Mouse (Mus musculus) brown adipose tissue, adult 24 weeks (tissue): ENCODE measurements around the gene Kcnk13. TPM values are rescaled to one million over a fixed set of nuclear protein-coding genes. Genes with fewer than 3 reads are reported as not detected.

ENCODE experiments used
- H3K27ac ChIP-seq: fragments of 200-500 bp; replicated peaks from 2 replicates; pipeline ENCODE4 v1.5.1; 2012; ENCODE audit warnings: low read depth, mild to moderate bottlenecking, low read length
- H3K4me1 ChIP-seq: fragments of 200-500 bp; 2 replicates; pipeline ENCODE4 v1.6.1; 2012; ENCODE audit warnings: low read length, mixed read lengths; ENCODE audit not compliant: control insufficient read depth, insufficient read depth, insufficient read length
- H3K4me3 ChIP-seq: fragments of 200-500 bp; 2 replicates; pipeline ENCODE4 v1.5.1; 2012; ENCODE audit warnings: low read depth, mild to moderate bottlenecking, low read length, moderate library complexity; ENCODE audit not compliant: insufficient read depth
- polyA plus RNA-seq: library from polyadenylated mRNA; stranded (reverse); fragments of >200 nt; gene quantifications from 2 replicates; pipeline ENCODE4 v1.2.4, GENCODE M21; 2012; ENCODE audit not compliant: missing spikeins, insufficient read depth, insufficient read length

Kcnk13 gene
- polyA plus RNA-seq, 1 experiment = 0.40 TPM

DNA sequence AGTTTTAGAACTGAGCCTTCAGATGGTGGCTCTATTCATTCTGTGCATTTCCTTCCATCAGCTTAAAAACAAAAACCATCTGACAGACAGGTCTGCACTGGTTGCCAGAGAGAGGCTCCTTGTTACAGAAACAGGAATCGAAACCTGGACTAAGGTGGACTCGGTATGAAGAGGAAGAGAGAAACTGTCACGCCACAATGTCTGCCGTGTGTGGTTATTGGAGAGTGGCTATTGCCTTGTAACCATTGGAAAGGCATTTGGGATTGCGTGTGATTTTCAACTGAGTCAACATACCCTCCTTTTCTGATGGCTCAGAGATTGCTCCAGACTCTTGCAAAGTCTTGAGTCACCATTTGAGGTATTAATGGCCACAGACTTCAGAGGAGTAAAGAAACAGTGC lies 22.5 kb downstream of the Kcnk13 start:
- Histone ChIP-seq H3K4me1 (no peaks in the 10 kb centered on the region), H3K27ac (no peak overlapping the region), H3K4me3 (no peak overlapping the region)

DNA sequence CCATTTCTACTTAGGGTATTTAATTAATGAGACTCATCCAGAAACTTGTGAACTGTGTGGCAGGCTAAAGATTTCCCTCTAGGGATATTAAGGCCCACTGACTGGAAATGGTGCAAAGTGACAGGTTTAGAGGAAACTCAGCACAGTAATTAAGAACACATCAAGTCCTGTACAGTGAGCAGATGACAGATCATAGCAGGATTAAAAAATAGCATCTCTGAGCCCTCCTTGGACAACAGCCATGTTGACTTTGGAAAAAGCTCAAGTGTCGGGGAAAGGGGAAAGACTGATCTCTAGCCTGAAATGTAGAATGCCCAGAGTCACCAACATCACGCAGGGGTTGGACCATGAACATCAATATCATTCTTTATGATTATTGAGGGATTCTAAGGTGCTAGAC lies 23.8 kb downstream of the Kcnk13 start:
- Histone ChIP-seq H3K27ac (no peak overlapping the region), H3K4me3 (no peak overlapping the region), H3K4me1 (no peaks in the 10 kb centered on the region)

DNA sequence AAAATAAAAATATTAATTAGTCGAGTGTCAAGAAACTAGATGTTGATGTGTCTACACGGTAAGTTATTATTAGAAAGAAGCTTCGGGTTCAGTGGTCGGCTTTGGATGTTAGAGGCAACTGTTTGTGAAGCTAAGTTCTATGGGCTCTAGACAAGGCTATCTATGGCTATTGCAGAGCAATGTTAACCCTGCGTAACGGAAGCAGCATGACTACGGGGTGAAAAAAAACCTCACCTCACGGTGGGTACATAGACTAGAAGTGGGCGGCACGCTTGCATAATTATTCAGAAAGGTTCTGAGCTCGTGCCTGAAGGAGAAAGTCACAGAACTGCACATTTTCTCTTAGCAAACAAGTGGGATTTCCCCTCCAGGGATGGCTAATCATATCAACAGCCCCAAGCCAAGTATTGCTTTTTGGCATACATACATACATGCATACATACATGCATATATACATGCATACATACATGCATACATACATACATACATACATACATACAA lies 28.1 kb downstream of the Kcnk13 start:
- no peak overlapping the region for H3K27ac ChIP-seq
- no peak overlapping the region for H3K4me3 ChIP-seq
- H3K4me1 ChIP-seq = no peaks in the 10 kb centered on the region; the same call in 1 of the 2 replicates

DNA sequence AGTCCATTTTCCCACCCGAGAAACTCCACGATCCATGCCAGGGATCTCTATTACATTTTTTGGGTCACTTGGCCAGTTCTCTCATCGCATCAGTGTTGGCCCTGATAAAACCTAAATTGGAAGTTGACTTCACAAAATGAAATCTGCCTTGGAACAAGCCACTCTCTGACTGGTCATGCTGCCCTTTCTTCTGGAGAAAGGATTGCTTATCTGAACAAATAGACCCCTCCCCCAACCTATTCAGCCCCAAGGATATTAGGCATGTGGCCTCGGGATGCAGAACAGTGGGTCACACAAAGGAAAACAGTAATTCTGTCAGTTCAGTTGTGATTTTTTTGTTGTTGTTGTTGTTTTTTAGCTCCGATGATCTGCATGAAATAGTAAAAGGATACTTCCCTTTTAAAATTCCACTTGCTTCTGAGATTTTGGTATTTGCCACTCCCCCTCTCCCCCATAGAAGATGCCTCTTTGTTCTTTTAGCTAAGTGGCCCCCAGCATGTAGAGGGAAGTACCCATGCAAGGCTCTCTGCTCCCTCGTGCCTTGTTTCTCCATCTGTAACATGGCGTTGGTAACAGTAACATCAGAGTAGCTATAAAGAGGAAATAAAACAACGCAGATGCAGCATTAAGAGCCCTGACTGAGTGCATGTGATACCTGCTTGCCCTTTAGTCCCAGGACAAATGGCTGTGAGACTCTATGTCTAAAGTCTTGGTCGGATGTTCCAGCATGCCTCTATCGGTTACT lies 29.0 kb downstream of the Kcnk13 start:
- Histone ChIP-seq H3K27ac (no peak overlapping the region), H3K4me3 (no peak overlapping the region), H3K4me1 (no peaks in the 10 kb centered on the region; the same call in 1 of the 2 replicates)

DNA sequence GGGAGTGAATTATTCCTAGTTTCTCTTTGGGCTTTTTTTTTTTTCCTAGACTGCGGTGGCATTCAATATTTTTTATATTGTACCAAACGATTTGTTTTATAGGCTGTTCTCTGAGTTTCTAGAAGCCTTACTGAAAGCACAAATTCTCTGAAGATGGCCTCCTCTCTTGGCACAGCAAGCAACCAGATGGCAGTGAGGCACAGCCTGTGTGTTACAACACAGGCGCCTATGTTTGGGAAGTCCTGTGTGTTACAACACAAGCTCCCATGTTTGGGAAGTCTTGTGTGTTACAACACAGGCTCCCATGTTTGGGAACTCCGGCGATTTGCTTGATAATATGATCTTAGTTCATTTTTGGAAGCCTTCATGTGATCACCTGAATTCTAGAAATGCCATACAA lies 31.7 kb downstream of the Kcnk13 start:
- no peak overlapping the region for H3K27ac ChIP-seq
- no peak overlapping the region for H3K4me3 ChIP-seq
- no peaks in the 10 kb centered on the region; the same call in 1 of the 2 replicates for H3K4me1 ChIP-seq

DNA sequence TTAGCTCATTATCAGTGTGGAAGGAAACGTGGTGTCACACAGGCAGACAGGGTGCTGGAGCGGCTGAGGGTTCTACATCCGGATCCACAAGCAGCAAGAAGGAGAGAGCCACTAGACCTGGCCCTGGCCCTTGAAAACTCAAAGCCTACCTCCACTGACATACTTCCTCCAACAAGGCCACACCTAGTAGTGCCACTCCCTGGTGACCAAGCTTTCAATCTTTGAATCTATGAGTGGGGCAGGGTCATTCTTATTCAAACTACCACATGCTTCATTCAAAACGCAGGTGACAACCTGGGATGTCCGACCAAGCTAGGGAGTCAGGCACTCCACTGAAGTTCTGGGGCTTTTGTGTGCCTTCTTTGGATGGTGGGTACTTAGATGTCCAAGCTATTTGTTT lies 35.4 kb downstream of the Kcnk13 start:
- no peak overlapping the region for H3K4me3 ChIP-seq
- no peak overlapping the region for H3K27ac ChIP-seq
- H3K4me1 ChIP-seq = no peaks in the 10 kb centered on the region; the same call in 1 of the 2 replicates

DNA sequence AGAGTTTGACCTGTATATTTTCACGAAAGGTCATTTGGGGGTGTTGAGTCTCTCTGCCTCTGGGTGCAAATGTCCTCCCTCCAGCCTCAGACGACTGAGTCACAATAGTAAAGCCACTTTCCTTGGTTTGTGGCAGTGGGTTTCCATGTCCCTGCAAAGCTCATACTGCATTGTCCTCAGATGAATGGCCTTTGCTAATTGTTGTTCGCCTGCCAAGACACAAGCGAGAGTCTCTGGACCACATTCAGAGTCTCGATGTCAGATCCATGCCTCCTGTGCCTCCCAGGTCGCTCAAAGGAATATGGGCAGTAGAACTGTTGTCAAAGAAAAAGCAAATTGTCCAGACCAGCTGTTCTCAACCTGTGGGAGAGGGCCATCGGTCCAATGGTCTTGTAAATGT lies 36.1 kb downstream of the Kcnk13 start:
- Histone ChIP-seq H3K4me3 (no peak overlapping the region), H3K4me1 (no peaks in the 10 kb centered on the region; the same call in 1 of the 2 replicates), H3K27ac (no peak overlapping the region)

DNA sequence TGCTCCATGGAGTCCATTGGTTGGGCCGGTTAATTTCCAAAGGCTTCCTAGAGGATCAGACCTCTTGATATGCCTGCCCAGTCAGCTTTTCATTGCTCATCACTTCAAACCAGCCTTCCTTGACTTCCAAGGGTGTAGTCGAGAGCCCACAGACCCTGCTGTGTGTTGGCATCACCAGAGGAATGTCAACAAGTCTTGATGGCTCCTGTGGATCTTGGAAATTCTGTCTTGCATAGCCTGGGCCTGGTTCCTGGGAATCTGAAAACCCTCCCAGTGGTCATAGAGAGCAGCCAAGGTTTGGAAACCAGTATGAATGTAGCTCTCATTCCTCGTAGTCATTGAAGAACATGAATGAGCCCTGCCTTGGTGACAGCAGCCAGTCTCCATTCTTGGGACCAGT lies 36.9 kb downstream of the Kcnk13 start:
- H3K4me1 ChIP-seq = no peaks in the 10 kb centered on the region; the same call in 1 of the 2 replicates
- no peak overlapping the region for H3K4me3 ChIP-seq
- no peak overlapping the region for H3K27ac ChIP-seq

DNA sequence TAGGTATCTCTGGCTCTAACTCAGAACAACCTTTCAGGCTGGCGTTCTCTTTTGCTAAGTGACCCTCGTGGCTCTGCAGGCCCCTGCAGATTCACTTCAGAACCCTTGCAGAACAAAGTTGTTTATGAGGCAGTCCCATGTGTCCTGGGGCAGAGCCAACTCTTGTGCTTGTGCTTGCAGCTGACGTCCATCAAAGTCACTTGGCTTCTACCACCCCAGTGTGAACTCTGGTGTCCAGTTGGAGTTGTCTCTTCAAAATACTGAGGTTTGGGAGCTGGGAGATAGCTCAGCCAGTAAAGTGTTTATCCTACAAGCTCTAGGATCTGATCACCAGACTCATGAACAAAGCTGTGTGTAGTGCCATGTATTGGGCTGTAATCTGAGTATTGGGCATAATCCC lies 37.6 kb downstream of the Kcnk13 start:
- H3K27ac ChIP-seq = no peak overlapping the region
- H3K4me3 ChIP-seq = no peak overlapping the region
- no peaks in the 10 kb centered on the region for H3K4me1 ChIP-seq

DNA sequence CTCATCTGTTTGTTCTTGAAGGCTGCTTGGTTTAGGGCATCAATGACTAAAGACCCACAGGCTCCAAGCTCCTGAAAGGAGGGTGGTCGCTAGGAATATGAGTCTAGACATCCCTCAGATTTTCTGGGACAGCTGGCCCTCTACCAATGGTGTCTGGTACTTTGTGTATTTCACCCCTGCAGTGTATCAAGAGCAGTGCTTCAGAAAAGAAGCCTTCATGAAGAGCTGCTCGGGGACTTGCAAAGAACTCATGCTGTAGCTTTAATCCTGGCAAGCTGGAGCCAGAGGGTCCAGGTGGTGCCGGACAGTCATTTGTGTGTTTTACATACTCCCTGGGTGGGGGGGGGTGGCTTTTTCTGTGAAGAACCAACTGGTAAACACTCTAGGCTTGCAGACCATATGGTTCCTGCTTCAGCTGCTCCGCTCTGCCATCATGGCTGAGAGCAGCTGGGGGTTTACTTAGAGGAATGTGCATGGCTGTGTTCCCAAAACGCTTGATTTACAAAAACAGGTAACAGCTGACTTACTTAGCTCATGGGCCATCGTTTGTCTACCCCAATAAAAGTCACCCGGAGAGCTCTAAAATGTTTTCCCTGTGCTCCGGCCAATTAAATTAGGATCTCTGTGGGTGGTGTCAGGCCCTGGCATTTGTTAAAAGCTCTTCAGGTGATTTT lies 38.8 kb downstream of the Kcnk13 start:
- no peaks in the 10 kb centered on the region for H3K4me1 ChIP-seq
- no peak overlapping the region for H3K4me3 ChIP-seq
- no peak overlapping the region for H3K27ac ChIP-seq

DNA sequence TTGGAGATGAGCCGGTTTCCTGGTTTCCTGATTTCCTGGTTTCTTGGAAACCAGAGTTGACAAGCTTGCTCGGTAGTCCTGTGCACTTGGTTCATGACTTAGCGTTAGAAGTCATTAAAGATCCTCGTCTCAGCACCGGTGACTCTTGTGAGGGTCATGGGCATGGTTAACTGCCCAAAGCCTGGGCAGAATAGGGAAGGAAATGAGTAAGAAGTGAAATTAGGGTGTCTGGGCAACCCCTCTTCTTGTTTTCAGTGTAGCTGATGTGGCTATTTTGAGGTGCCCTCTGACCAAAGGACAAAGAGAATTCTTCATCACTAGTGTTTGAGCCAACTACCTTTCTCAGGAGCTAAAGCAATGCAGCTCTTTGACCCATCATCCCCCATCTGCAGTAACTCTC lies 41.0 kb downstream of the Kcnk13 start:
- H3K27ac ChIP-seq = no peak overlapping the region; the same call in 1 of the 2 replicates
- H3K4me3 ChIP-seq = no peak overlapping the region
- no peaks in the 10 kb centered on the region for H3K4me1 ChIP-seq

DNA sequence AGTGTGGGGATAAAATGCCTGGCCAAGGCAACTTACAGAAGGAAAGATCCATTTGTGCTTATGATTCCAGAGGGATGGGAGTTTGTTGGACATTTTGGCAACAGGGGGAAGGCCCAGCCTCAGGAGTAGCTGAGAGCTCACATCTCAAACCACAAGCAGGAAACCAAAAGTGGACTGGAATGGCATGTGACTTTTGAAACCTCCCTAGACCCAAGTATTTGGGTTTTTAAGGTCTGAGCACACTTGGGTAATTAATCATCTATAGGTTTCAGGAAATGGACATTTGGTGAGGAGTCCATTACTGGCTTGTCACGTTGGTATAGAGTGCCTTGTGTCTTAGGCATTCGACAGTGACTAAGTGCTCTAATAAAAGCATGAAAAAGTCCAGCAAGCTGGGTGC lies 42.4 kb downstream of the Kcnk13 start:
- no peak overlapping the region for H3K27ac ChIP-seq
- H3K4me3 ChIP-seq = no peak overlapping the region
- H3K4me1 ChIP-seq = no peaks in the 10 kb centered on the region

DNA sequence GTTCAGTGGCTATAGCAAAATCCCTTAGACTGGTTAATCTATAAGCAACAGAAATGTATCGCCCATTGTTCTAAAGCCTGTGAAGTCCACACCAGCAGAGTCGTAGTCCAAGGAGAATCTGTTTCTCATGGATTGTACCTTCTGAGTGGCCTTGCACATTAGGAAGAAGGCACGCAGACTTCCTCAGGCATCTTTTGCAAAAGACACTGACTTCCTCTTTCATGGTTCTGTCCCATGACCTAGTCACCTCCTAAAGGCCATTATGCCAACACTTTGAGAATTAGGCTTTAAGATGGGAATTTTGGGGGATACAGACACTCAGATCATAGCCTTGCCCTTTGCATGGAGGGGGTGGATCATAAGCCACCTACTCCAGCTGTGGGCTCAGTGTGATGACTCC lies 48.5 kb downstream of the Kcnk13 start:
- Histone ChIP-seq H3K27ac (no peak overlapping the region), H3K4me1 (no peaks in the 10 kb centered on the region), H3K4me3 (no peak overlapping the region)

DNA sequence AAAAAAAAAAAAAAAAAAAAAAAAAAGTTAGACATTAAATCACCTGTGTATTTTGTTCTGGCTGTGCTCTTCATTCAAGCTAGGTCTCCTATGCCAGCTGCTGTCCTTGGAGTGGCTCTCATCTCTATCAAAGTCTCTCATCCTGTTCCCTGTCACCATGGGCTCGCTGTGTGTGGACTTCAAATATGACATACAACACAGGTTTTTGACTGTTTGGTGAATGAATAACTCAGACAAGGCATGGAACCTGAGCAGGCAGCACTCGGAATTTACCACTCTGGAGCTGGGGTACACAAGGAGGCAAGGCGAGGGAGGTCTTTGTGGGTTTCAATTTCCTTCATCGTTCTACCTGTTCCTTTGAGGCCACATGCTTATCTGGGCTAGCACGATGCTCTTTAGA lies 50.8 kb downstream of the Kcnk13 start:
- no peak overlapping the region for H3K27ac ChIP-seq
- H3K4me1 ChIP-seq = no peaks in the 10 kb centered on the region
- H3K4me3 ChIP-seq = no peak overlapping the region

DNA sequence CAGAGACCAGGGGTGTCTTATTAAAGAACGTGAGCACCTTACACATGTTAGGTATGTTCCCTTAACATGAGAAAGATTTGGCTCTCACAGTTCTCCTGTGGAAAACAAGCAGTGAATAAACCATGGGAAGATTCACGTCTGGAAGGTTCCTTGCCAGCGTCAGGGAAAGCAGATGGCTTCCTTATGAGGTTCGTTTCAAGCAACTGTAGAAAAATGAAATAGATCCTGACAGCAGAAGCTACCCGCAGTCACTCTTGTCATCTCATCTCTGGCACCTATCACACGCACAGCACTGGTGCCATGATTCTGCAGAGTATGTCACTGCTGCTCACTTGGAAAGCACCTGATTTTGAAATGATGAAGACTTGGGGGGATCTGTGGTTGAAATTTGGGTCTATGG lies 53.4 kb downstream of the Kcnk13 start:
- no peaks in the 10 kb centered on the region for H3K4me1 ChIP-seq
- H3K4me3 ChIP-seq = no peak overlapping the region
- H3K27ac ChIP-seq = no peak overlapping the region

DNA sequence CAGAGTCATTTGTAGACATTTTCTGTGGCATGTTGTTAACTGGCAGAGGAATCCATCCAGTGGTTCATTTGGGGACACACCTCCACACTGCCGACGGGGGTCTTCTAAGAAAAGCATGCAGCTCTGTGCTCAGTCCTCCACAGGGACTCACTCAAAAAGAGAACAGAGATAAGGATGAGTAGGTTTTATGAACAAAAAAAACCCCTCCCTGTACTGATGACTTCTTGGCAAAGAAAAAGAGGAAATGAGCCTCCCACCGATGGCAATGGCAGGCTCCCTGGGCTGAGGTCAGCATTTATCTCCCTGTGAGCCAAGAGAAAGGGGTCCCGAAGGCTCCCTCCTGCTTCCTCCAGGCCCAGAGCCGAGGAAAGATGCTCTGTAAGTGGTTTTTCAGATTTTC lies 58.2 kb downstream of the Kcnk13 start:
- Histone ChIP-seq H3K4me3 (no peak overlapping the region), H3K27ac (no peak overlapping the region), H3K4me1 (no peaks in the 10 kb centered on the region)
